Mouse (Mus musculus): ENCODE data around the gene Myo15. TPM values are rescaled to one million over a fixed set of nuclear protein-coding genes. Genes with fewer than 3 reads are reported as not detected.
A peak's percentile ranks its signal among the peaks of the same experiment; 100 is the strongest.
"Not testable (repeated sequence)": the region's sequence is repeated elsewhere in the genome, so short reads cannot be mapped to it uniquely, and the experiment has no call there.

Myo15 gene
- polyA plus RNA-seq, 1 experiment from 2014 or later: 0.06 TPM

GRCm38 (mm10) chr11:60538371-60539281 is 69.5 kb downstream of the Myo15 start:
- Histone ChIP-seq H3K27me3 (replicated peaks; ENCODE audit: control insufficient read depth, insufficient read depth, low read length) (no peaks in the 10 kb centered on the region), H3K9me3 (ENCODE audit: control insufficient read depth, low read length) (no peaks in the 10 kb centered on the region), H3K9ac (ENCODE audit: low read depth, low read length) (peak overlapping the region; percentile 98), H3K4me2 (ENCODE audit: low read depth, low read length) (peak overlapping the region; percentile 93), H3K36me3 (ENCODE audit: control insufficient read depth, insufficient read depth, low read length) (peaks cover 4% of the 10 kb centered on the region; the same call in 1 of the 2 replicates), H3K27ac (ENCODE audit: low read length) (peak overlapping the region; percentile 99), H3K4me3 (ENCODE audit: low read length) (peak overlapping the region; percentile 98), H3K4me1 (ENCODE audit: control insufficient read depth, insufficient read depth, low read length) (peaks cover 28% of the 10 kb centered on the region)
- ATAC-seq: peak; percentile 27
- whole genome bisulfite sequencing: under 1% methylated on average over 93 of the region's 93 CpGs

GRCm38 (mm10) chr11:60539540-60539939 is 70.4 kb downstream of the Myo15 start:
- 9% methylated on average over 2 of the region's 2 CpGs for WGBS
- H3K27ac ChIP-seq (ENCODE audit: low read length): no peak overlapping the region

GRCm38 (mm10) chr11:60540002-60540610 is 71.0 kb downstream of the Myo15 start:
- Histone ChIP-seq H3K9me3 (ENCODE audit: control insufficient read depth, low read length) (no peaks in the 10 kb centered on the region), H3K27me3 (replicated peaks; ENCODE audit: control insufficient read depth, insufficient read depth, low read length) (no peaks in the 10 kb centered on the region), H3K4me2 (ENCODE audit: low read depth, low read length) (peak overlapping the region; percentile 67), H3K4me1 (ENCODE audit: control insufficient read depth, insufficient read depth, low read length) (peaks cover 34% of the 10 kb centered on the region), H3K4me3 (ENCODE audit: low read length) (peak overlapping the region; percentile 52), H3K27ac (ENCODE audit: low read length) (peak overlapping the region; percentile 14), H3K9ac (ENCODE audit: low read depth, low read length) (peak overlapping the region; percentile 59), H3K36me3 (ENCODE audit: control insufficient read depth, insufficient read depth, low read length) (peaks cover 4% of the 10 kb centered on the region; the same call in 1 of the 2 replicates)
- ATAC-seq: no peak
- 4% methylated on average over 4 of the region's 4 CpGs for WGBS

More at GRCm38 (mm10) chr11:60539540-60539939, 70.4 kb downstream of the Myo15 start:
- H3K9ac ChIP-seq (ENCODE audit: low read depth, low read length): peak overlapping the region; percentile 98
- ATAC-seq: no peak
- no peaks in the 10 kb centered on the region for H3K27me3 ChIP-seq (replicated peaks; ENCODE audit: control insufficient read depth, insufficient read depth, low read length)
- no peaks in the 10 kb centered on the region for H3K9me3 ChIP-seq (ENCODE audit: control insufficient read depth, low read length)
- H3K4me1 ChIP-seq (ENCODE audit: control insufficient read depth, insufficient read depth, low read length): peaks cover 30% of the 10 kb centered on the region
- H3K4me2 ChIP-seq (ENCODE audit: low read depth, low read length): peak overlapping the region; percentile 93
- H3K36me3 ChIP-seq (ENCODE audit: control insufficient read depth, insufficient read depth, low read length): peaks cover 4% of the 10 kb centered on the region; the same call in 1 of the 2 replicates
- H3K4me3 ChIP-seq (ENCODE audit: low read length): peak overlapping the region; percentile 98

DNA sequence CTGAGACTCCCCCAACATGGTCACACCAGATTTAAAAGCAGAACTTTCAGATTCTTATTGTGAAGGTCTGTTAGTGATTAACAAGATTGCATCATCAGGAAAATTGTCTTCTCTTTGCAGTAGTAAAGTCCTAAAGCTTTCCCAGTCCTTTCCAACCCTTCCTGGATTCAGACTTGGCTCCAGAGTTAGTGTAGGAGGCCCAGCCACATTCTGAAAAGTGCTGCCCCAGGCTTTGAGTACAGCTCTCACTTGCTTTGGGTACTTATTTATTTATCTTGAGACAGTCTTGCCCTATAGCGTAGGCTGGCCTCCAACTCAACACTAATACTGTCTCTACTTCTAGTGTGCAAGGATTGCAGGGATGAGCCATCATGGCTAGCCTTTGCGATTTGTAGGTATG is 71.6 kb downstream of the Myo15 start:
- Histone ChIP-seq H3K9me3 (ENCODE audit: control insufficient read depth, low read length) (no peaks in the 10 kb centered on the region), H3K4me2 (ENCODE audit: low read depth, low read length) (peak overlapping the region; percentile 67), H3K4me1 (ENCODE audit: control insufficient read depth, insufficient read depth, low read length) (peaks cover 37% of the 10 kb centered on the region), H3K36me3 (ENCODE audit: control insufficient read depth, insufficient read depth, low read length) (peaks cover 4% of the 10 kb centered on the region; the same call in 1 of the 2 replicates), H3K27me3 (replicated peaks; ENCODE audit: control insufficient read depth, insufficient read depth, low read length) (no peaks in the 10 kb centered on the region), H3K9ac (ENCODE audit: low read depth, low read length) (peak overlapping the region; percentile 59; the same call in 1 of the 2 replicates), H3K4me3 (ENCODE audit: low read length) (peak overlapping the region; percentile 52), H3K27ac (ENCODE audit: low read length) (peak overlapping the region; percentile 68)
- no peak for ATAC-seq
- WGBS: 50% methylated on average over 2 of the region's 2 CpGs

DNA sequence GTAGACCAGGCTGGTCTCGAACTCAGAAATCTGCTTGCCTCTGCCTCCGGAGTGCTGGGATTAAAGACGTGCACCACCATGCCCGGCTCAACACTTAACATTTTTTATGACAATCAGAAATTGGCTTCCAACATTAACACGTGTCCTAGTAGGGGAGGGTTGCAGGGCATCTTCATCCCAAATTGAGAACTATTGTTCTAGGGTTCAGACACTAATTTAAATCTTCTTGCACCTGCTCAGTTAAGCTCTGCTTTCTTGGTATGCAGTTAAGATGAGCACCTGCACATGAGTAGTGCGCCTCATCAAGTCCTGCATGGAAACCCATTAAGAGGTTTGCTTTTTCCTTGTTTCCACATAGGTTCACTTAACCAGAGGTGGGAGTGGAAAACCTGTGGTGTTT is 72.7 kb downstream of the Myo15 start:
- Histone ChIP-seq H3K9me3 (ENCODE audit: control insufficient read depth, low read length) (no peaks in the 10 kb centered on the region), H3K4me2 (ENCODE audit: low read depth, low read length) (no peak overlapping the region), H3K9ac (ENCODE audit: low read depth, low read length) (no peak overlapping the region), H3K27me3 (replicated peaks; ENCODE audit: control insufficient read depth, insufficient read depth, low read length) (no peaks in the 10 kb centered on the region), H3K4me1 (ENCODE audit: control insufficient read depth, insufficient read depth, low read length) (peaks cover 30% of the 10 kb centered on the region), H3K36me3 (ENCODE audit: control insufficient read depth, insufficient read depth, low read length) (peaks cover 4% of the 10 kb centered on the region; the same call in 1 of the 2 replicates), H3K27ac (ENCODE audit: low read length) (no peak overlapping the region), H3K4me3 (ENCODE audit: low read length) (no peak overlapping the region)
- no peak for ATAC-seq
- 79% methylated on average over 6 of the region's 6 CpGs for WGBS

GRCm38 (mm10) chr11:60543211-60543610 is 74.1 kb downstream of the Myo15 start:
- ATAC-seq; H3K27ac ChIP-seq (ENCODE audit: low read length); H3K27me3 ChIP-seq (replicated peaks; ENCODE audit: control insufficient read depth, insufficient read depth, low read length); H3K9me3 ChIP-seq (ENCODE audit: control insufficient read depth, low read length); H3K4me2 ChIP-seq (ENCODE audit: low read depth, low read length); H3K4me3 ChIP-seq (ENCODE audit: low read length); H3K36me3 ChIP-seq (ENCODE audit: control insufficient read depth, insufficient read depth, low read length); H3K9ac ChIP-seq (ENCODE audit: low read depth, low read length): not testable (repeated sequence)
- WGBS: 90% methylated on average over 5 of the region's 5 CpGs
- peaks cover 30% of the 10 kb centered on the region for H3K4me1 ChIP-seq (ENCODE audit: control insufficient read depth, insufficient read depth, low read length)

DNA sequence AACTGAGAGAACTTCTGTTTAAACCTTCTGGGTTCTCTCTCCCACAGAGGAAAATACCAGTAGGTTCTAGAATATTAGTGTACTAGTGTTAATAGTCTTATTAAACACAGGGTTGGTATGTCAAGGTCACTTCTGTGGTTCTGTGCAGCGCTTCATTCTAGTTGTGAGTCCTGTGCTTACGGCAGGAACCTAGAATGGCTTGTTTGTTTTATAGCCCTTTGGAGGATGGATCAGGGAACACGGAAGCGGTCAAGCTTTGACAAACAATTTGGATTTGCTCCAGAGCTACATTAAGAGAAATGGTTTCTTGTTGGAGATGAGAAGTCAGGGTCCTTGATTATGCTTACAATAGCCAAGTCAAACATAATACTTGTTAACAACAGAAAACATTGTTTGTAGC is 76.3 kb downstream of the Myo15 start:
- Histone ChIP-seq H3K36me3 (ENCODE audit: control insufficient read depth, insufficient read depth, low read length) (peaks cover 12% of the 10 kb centered on the region; the same call in 1 of the 2 replicates), H3K27ac (ENCODE audit: low read length) (no peak overlapping the region), H3K4me3 (ENCODE audit: low read length) (no peak overlapping the region), H3K4me2 (ENCODE audit: low read depth, low read length) (no peak overlapping the region), H3K4me1 (ENCODE audit: control insufficient read depth, insufficient read depth, low read length) (peaks cover 26% of the 10 kb centered on the region), H3K9ac (ENCODE audit: low read depth, low read length) (no peak overlapping the region), H3K27me3 (replicated peaks; ENCODE audit: control insufficient read depth, insufficient read depth, low read length) (no peaks in the 10 kb centered on the region), H3K9me3 (ENCODE audit: control insufficient read depth, low read length) (no peaks in the 10 kb centered on the region)
- no peak for ATAC-seq
- WGBS: 34% methylated on average over 4 of the region's 4 CpGs

- no peak overlapping the region for H3K4me2 ChIP-seq (ENCODE audit: low read depth, low read length)
- ATAC-seq: no peak
- H3K27ac ChIP-seq (ENCODE audit: low read length): no peak overlapping the region
- WGBS: 88% methylated on average over 3 of the region's 3 CpGs
- peaks cover 10% of the 10 kb centered on the region for H3K4me1 ChIP-seq (ENCODE audit: control insufficient read depth, insufficient read depth, low read length)
- H3K27me3 ChIP-seq (replicated peaks; ENCODE audit: control insufficient read depth, insufficient read depth, low read length): no peaks in the 10 kb centered on the region
- no peak overlapping the region for H3K4me3 ChIP-seq (ENCODE audit: low read length)
- H3K36me3 ChIP-seq (ENCODE audit: control insufficient read depth, insufficient read depth, low read length): 0 out of 2 replicates have a peak, but pooled peaks cover 15% of the 10 kb centered on the region
- H3K9me3 ChIP-seq (ENCODE audit: control insufficient read depth, low read length): no peaks in the 10 kb centered on the region
- H3K9ac ChIP-seq (ENCODE audit: low read depth, low read length): no peak overlapping the region
These were observed 79.0 kb downstream of the Myo15 start for GRCm38 (mm10) chr11:60548112-60548511.

- H3K9ac ChIP-seq (ENCODE audit: low read depth, low read length): no peak overlapping the region
- no peaks in the 10 kb centered on the region for H3K9me3 ChIP-seq (ENCODE audit: control insufficient read depth, low read length)
- no peak overlapping the region for H3K4me2 ChIP-seq (ENCODE audit: low read depth, low read length)
- no peaks in the 10 kb centered on the region for H3K4me1 ChIP-seq (ENCODE audit: control insufficient read depth, insufficient read depth, low read length)
- ATAC-seq: no peak
- H3K36me3 ChIP-seq (ENCODE audit: control insufficient read depth, insufficient read depth, low read length): peaks cover 34% of the 10 kb centered on the region
- no peak overlapping the region for H3K4me3 ChIP-seq (ENCODE audit: low read length)
- no peak overlapping the region for H3K27ac ChIP-seq (ENCODE audit: low read length)
- no peaks in the 10 kb centered on the region for H3K27me3 ChIP-seq (replicated peaks; ENCODE audit: control insufficient read depth, insufficient read depth, low read length)
These were observed 84.0 kb downstream of the Myo15 start for GRCm38 (mm10) chr11:60553091-60553490.
